Mouse (Mus musculus) heart, embryonic 11.5 days (tissue): Measurements from ENCODE around the gene Rere. TPM values are rescaled to one million over a fixed set of nuclear protein-coding genes. Genes with fewer than 3 reads are reported as not detected.
A peak's percentile ranks its signal among the peaks of the same experiment; 100 is the strongest.

ENCODE experiments used
- ATAC-seq: fragments of 200-750 bp; cut with Nextera tagmentation; replicated peaks from 2 replicates; pipeline ENCODE4 v1.8.0; 2017; ENCODE audit warnings: moderate library complexity; ENCODE audit not compliant: insufficient number of reproducible peaks, low FRiP score, low TSS enrichment
- H3K27ac ChIP-seq: fragments of 300-500 bp; sonication (generic); 2 replicates; pipeline ENCODE4 v1.5.1; 2014; ENCODE audit warnings: mild to moderate bottlenecking, low read depth, low read length
- H3K27me3 ChIP-seq: fragments of 300-500 bp; sonication (generic); 2 replicates; pipeline ENCODE4 v1.6.1; 2014; ENCODE audit warnings: mild to moderate bottlenecking, low read length, mixed read lengths; ENCODE audit not compliant: control insufficient read depth, insufficient read depth
- H3K36me3 ChIP-seq: fragments of 300-500 bp; sonication (generic); 2 replicates; pipeline ENCODE4 v1.6.1; 2014; ENCODE audit warnings: mild to moderate bottlenecking, low read length, moderate library complexity, mixed read lengths; ENCODE audit not compliant: control insufficient read depth, insufficient read depth
- H3K4me1 ChIP-seq: fragments of 300-500 bp; sonication (generic); 2 replicates; pipeline ENCODE4 v1.6.1; 2014; ENCODE audit warnings: low read length; ENCODE audit not compliant: control insufficient read depth, insufficient read depth
- H3K4me2 ChIP-seq: fragments of 300-500 bp; sonication (generic); 2 replicates; pipeline ENCODE4 v1.6.1; 2014; ENCODE audit warnings: mild to moderate bottlenecking, moderate library complexity
- H3K4me3 ChIP-seq: fragments of 300-500 bp; sonication (generic); 2 replicates; pipeline ENCODE4 v1.5.1; 2014; ENCODE audit warnings: low read depth, low read length
- H3K9ac ChIP-seq: fragments of 300-500 bp; sonication (generic); 2 replicates; pipeline ENCODE4 v1.6.1; 2014; ENCODE audit warnings: mild to moderate bottlenecking, low read depth, low read length, moderate library complexity
- H3K9me3 ChIP-seq: fragments of 300-500 bp; sonication (generic); replicated peaks from 2 replicates; pipeline ENCODE4 v1.6.1; 2016; ENCODE audit warnings: low read length; ENCODE audit not compliant: control insufficient read depth
- WGBS: fragments of 180-500 bp; shearing (Covaris S2); extraction: QIAGEN DNeasy Blood & Tissue Kit; methylation state at CpG from one replicate; pipeline ENCODE4 v1.1.7; 2014; ENCODE audit not compliant: insufficient replicate concordance; 5-methylcytosine and 5-hydroxymethylcytosine counted together
- polyA plus RNA-seq: library from polyadenylated mRNA; unstranded; fragments of >200 nt; fragmentation: Nextera tagmentation; extraction: Ambion mirVana; gene quantifications from 2 replicates; pipeline ENCODE4 v1.2.1, GENCODE M21; 2014

Rere gene
- polyA plus RNA-seq, 1 experiment from 2014 or later, result 29.1 TPM

GRCm38 (mm10) chr4:150649327-150649726, 367.9 kb downstream of the Rere start:
- peaks cover 28% of the 10 kb centered on the region for H3K27me3 ChIP-seq
- H3K9me3 ChIP-seq, result no peaks in the 10 kb centered on the region
- ATAC-seq, result no peak
- no peak overlapping the region for H3K4me3 ChIP-seq
- WGBS, result 66% methylated on average over 5 of the region's 5 CpGs
- no peak overlapping the region for H3K27ac ChIP-seq
- H3K36me3 ChIP-seq, result no peaks in the 10 kb centered on the region
- H3K4me2 ChIP-seq, result no peak overlapping the region
- no peaks in the 10 kb centered on the region for H3K4me1 ChIP-seq
- H3K9ac ChIP-seq, result no peak overlapping the region

- no peaks in the 10 kb centered on the region for H3K36me3 ChIP-seq
- H3K4me3 ChIP-seq, result peak within 1 kb of the TSS; percentile 26
- WGBS, result 8% methylated on average over 41 of the region's 41 CpGs
- no peaks in the 10 kb centered on the region for H3K4me1 ChIP-seq
- ATAC-seq, result no peak
- no peak within 1 kb of the TSS for H3K9ac ChIP-seq
- peaks cover 33% of the 10 kb centered on the region for H3K27me3 ChIP-seq
- H3K9me3 ChIP-seq, result peaks cover under 1% of the 10 kb centered on the region; the same call in 1 of the 2 replicates
- no peak within 1 kb of the TSS for H3K27ac ChIP-seq
- H3K4me2 ChIP-seq, result peak within 1 kb of the TSS; percentile 50
Observed at GRCm38 (mm10) chr4:150651390-150652277, 370.2 kb downstream of the Rere start, which contains the start of gene Slc45a1. TSS of gene Slc45a1 (minus strand) at chr4:150652174.

GRCm38 (mm10) chr4:150653072-150653599, 371.7 kb downstream of the Rere start:
- 45% methylated on average over 11 of the region's 11 CpGs for WGBS
- Histone ChIP-seq H3K9me3 (peaks cover 3% of the 10 kb centered on the region; the same call in 1 of the 2 replicates), H3K27ac (no peak overlapping the region), H3K27me3 (peaks cover 33% of the 10 kb centered on the region), H3K36me3 (no peaks in the 10 kb centered on the region), H3K4me1 (no peaks in the 10 kb centered on the region), H3K4me3 (no peak overlapping the region), H3K4me2 (no peak overlapping the region), H3K9ac (no peak overlapping the region)
- ATAC-seq, result no peak

GRCm38 (mm10) chr4:150655989-150656388, 374.5 kb downstream of the Rere start:
- Histone ChIP-seq H3K4me1 (no peaks in the 10 kb centered on the region), H3K9ac (no peak overlapping the region), H3K27ac (no peak overlapping the region), H3K9me3 (peaks cover 3% of the 10 kb centered on the region; the same call in 1 of the 2 replicates), H3K36me3 (no peaks in the 10 kb centered on the region), H3K27me3 (peaks cover 33% of the 10 kb centered on the region), H3K4me3 (no peak overlapping the region), H3K4me2 (peak overlapping the region; percentile 45)
- 0 out of 2 replicates have a peak, but pooled peaks have one; percentile 13 for ATAC-seq
- WGBS, result 3% methylated on average over 17 of the region's 17 CpGs

GRCm38 (mm10) chr4:150656504-150656903, 375.1 kb downstream of the Rere start:
- Histone ChIP-seq H3K4me2 (no peak overlapping the region), H3K4me3 (no peak overlapping the region), H3K9ac (no peak overlapping the region), H3K4me1 (no peaks in the 10 kb centered on the region), H3K9me3 (peaks cover 3% of the 10 kb centered on the region; the same call in 1 of the 2 replicates), H3K27me3 (peaks cover 30% of the 10 kb centered on the region), H3K27ac (no peak overlapping the region), H3K36me3 (no peaks in the 10 kb centered on the region)
- 77% methylated on average over 6 of the region's 6 CpGs for WGBS
- no peak for ATAC-seq

- no peak overlapping the region for H3K27ac ChIP-seq
- WGBS, result 70% methylated on average over 9 of the region's 9 CpGs
- no peak overlapping the region for H3K4me2 ChIP-seq
- H3K36me3 ChIP-seq, result no peaks in the 10 kb centered on the region
- H3K4me3 ChIP-seq, result no peak overlapping the region
- no peak for ATAC-seq
- H3K9me3 ChIP-seq, result peaks cover 3% of the 10 kb centered on the region; the same call in 1 of the 2 replicates
- H3K27me3 ChIP-seq, result peaks cover 2% of the 10 kb centered on the region; the same call in 1 of the 2 replicates
- H3K4me1 ChIP-seq, result no peaks in the 10 kb centered on the region
- no peak overlapping the region for H3K9ac ChIP-seq
Observed at GRCm38 (mm10) chr4:150659926-150660610, 378.6 kb downstream of the Rere start.

- Histone ChIP-seq H3K9me3 (peaks cover under 1% of the 10 kb centered on the region; the same call in 1 of the 2 replicates), H3K27ac (no peak overlapping the region), H3K4me1 (no peaks in the 10 kb centered on the region), H3K4me3 (peak overlapping the region; percentile 31), H3K9ac (peak overlapping the region; percentile 63; the same call in 1 of the 2 replicates), H3K36me3 (no peaks in the 10 kb centered on the region), H3K4me2 (peak overlapping the region; percentile 65), H3K27me3 (0 out of 2 replicates have a peak, but pooled peaks cover 2% of the 10 kb centered on the region)
- 6% methylated on average over 13 of the region's 13 CpGs for WGBS
- no peak for ATAC-seq
Observed at GRCm38 (mm10) chr4:150661886-150662285, 380.4 kb downstream of the Rere start.

GRCm38 (mm10) chr4:150663192-150663591, 381.7 kb downstream of the Rere start:
- no peaks in the 10 kb centered on the region for H3K9me3 ChIP-seq
- H3K4me1 ChIP-seq, result no peaks in the 10 kb centered on the region
- H3K9ac ChIP-seq, result no peak overlapping the region
- no peaks in the 10 kb centered on the region for H3K36me3 ChIP-seq
- 0 out of 2 replicates have a peak, but pooled peaks cover 2% of the 10 kb centered on the region for H3K27me3 ChIP-seq
- H3K27ac ChIP-seq, result no peak overlapping the region
- H3K4me2 ChIP-seq, result no peak overlapping the region
- H3K4me3 ChIP-seq, result no peak overlapping the region
- ATAC-seq, result no peak
- WGBS, result 57% methylated on average over 12 of the region's 12 CpGs
